Mouse (Mus musculus): ENCODE data around the gene Elk1. TPM values are rescaled to one million over a fixed set of nuclear protein-coding genes. Genes with fewer than 3 reads are reported as not detected.
A peak's percentile ranks its signal among the peaks of the same experiment; 100 is the strongest.

Gene Elk1
- 11.0 and 12.4 TPM in 2 replicates for polyA plus RNA-seq (2014; fragmentation: Nextera tagmentation; extraction: Ambion mirVana)

GRCm38 (mm10) chrX:20950191-20950880 is at the start of gene Elk1:
TSS of gene Elk1 (minus strand) at chrX:20950608.
- Histone ChIP-seq H3K9ac (ENCODE audit: low read length) (peak within 1 kb of the TSS; percentile 68), H3K36me3 (ENCODE audit: control insufficient read depth, insufficient read depth, low read length) (no peaks in the 10 kb centered on the region), H3K4me1 (ENCODE audit: control insufficient read depth, insufficient read depth, low read length) (no peaks in the 10 kb centered on the region), H3K4me3 (ENCODE audit: low read depth, low read length) (peak within 1 kb of the TSS; percentile 49), H3K4me2 (ENCODE audit: low read length) (peak within 1 kb of the TSS; percentile 52), H3K27ac (ENCODE audit: low read depth, low read length) (peak within 1 kb of the TSS; percentile 66; the same call in 1 of the 2 replicates), H3K9me3 (replicated peaks; ENCODE audit: control insufficient read depth, low read length) (no peaks in the 10 kb centered on the region), H3K27me3 (replicated peaks; ENCODE audit: control insufficient read depth, insufficient read depth, low read length) (no peaks in the 10 kb centered on the region)
- DNase-seq (ENCODE audit: low spot score) (peak; percentile 96), ATAC-seq (peak; percentile 98)
- WGBS = 33% methylated on average over 30 of the region's 30 CpGs

DNA sequence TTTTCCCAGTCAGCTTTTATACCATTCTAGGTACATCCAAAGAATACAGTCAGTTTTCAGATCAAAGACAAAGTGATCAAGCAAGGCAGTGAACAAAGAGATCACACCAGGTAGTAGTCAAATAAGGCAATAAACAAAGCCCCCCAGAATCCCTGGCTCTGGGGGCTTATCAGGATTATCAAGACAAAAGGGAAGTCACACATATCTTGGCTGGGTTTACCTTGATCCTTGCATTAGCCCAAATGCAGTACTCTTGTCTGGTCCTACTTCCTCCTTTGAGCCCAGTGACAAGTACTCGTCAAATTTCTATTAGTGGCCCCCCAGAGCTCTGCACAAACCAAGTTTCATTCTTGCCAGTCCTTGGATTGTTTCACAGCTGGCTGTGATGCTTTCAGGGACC is 30.5 kb upstream of the Elk1 start:
- ATAC-seq (no peak), DNase-seq (ENCODE audit: low spot score) (no peak)
- no peak overlapping the region for H3K9ac ChIP-seq (ENCODE audit: low read length)
- 68% methylated on average over 1 of the region's 1 CpGs for WGBS
- no peak overlapping the region for H3K4me2 ChIP-seq (ENCODE audit: low read length)
- no peaks in the 10 kb centered on the region for H3K9me3 ChIP-seq (replicated peaks; ENCODE audit: control insufficient read depth, low read length)
- H3K4me1 ChIP-seq (ENCODE audit: control insufficient read depth, insufficient read depth, low read length) = no peaks in the 10 kb centered on the region
- H3K36me3 ChIP-seq (ENCODE audit: control insufficient read depth, insufficient read depth, low read length) = no peaks in the 10 kb centered on the region
- no peak overlapping the region for H3K27ac ChIP-seq (ENCODE audit: low read depth, low read length)
- no peaks in the 10 kb centered on the region for H3K27me3 ChIP-seq (replicated peaks; ENCODE audit: control insufficient read depth, insufficient read depth, low read length)
- no peak overlapping the region for H3K4me3 ChIP-seq (ENCODE audit: low read depth, low read length)

DNA sequence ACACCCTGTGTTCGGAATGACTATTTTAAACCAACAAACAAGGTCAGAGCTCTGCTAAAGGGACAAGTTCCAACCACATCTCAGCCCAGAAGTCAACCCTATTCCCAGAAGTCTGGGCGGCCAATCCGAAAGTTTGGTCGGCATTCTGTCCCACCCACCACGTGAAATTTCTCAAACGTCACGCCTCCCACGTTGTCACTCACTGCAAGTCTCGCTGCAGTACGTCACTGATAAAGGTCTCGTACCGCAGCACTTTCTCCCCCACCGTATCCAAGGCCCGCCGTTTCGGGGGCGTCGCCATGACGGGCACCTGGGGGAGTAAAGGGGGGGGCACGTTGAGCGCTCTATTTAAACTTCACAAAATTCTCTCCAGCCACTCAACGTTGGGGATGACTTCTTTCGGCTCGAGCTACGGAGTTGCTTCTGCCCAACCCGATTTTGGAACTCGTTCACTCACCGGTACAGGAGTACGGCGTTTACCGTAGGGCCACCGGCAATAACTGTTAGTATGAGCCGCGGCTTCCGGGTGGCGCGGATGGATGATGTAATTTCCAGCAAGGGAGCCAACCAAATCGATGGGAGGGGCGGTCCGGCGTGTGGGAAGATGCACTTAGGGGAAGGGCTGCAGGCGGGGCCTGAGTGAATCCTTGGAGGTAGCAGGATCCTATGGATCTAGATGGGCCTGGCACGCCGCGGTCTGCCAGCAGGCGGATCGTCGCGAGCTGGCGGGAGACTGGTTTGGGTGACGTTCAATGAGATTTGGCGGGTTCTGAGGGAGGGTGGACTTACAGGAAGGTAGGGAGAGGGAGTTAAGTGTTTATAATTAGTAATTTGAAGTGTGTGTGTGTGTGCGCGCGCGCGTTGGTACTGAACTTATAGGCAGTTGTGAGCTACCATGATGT is 11.3 kb upstream of the Elk1 start, which contains the start of gene Uxt:
Gene Uxt (minus strand): TSS at position 541 of the 902 bp plus-strand sequence.
- H3K4me2 ChIP-seq (ENCODE audit: low read length) = peak within 1 kb of the TSS; percentile 47
- WGBS = 29% methylated on average over 57 of the region's 57 CpGs
- DNase-seq (ENCODE audit: low spot score) (peak; percentile 92), ATAC-seq (peak; percentile 98)
- H3K9ac ChIP-seq (ENCODE audit: low read length) = peak within 1 kb of the TSS; percentile 46
- H3K36me3 ChIP-seq (ENCODE audit: control insufficient read depth, insufficient read depth, low read length) = 0 out of 2 replicates have a peak, but pooled peaks cover 5% of the 10 kb centered on the region
- peak within 1 kb of the TSS; percentile 44; the same call in 1 of the 2 replicates for H3K27ac ChIP-seq (ENCODE audit: low read depth, low read length)
- no peaks in the 10 kb centered on the region for H3K27me3 ChIP-seq (replicated peaks; ENCODE audit: control insufficient read depth, insufficient read depth, low read length)
- H3K9me3 ChIP-seq (replicated peaks; ENCODE audit: control insufficient read depth, low read length) = no peaks in the 10 kb centered on the region
- H3K4me3 ChIP-seq (ENCODE audit: low read depth, low read length) = peak within 1 kb of the TSS; percentile 45
- H3K4me1 ChIP-seq (ENCODE audit: control insufficient read depth, insufficient read depth, low read length) = no peaks in the 10 kb centered on the region

DNA sequence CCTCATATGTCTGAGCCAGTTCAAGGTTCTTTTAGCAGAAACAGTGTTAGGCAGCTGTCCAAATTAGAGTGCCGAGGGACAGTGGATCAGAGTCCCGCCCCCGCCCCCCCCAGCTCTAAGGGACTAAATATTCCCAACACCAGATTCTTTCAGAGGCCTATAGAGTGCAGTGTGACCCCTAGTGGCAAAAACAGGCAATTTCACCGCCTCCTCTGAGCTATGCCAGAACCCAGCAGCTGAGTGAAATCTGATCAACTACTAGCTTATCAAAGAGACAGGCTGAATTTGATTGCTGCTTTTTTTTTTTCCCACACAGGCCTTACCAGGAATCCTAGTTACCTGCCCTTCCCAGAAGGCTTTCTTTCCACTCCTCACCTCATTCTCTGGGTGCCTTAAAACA is 4.4 kb downstream of the Elk1 start:
- H3K9me3 ChIP-seq (replicated peaks; ENCODE audit: control insufficient read depth, low read length) = no peaks in the 10 kb centered on the region
- H3K4me1 ChIP-seq (ENCODE audit: control insufficient read depth, insufficient read depth, low read length) = no peaks in the 10 kb centered on the region
- DNase-seq (ENCODE audit: low spot score) = peak; percentile 66
- H3K4me2 ChIP-seq (ENCODE audit: low read length) = no peak overlapping the region
- H3K27me3 ChIP-seq (replicated peaks; ENCODE audit: control insufficient read depth, insufficient read depth, low read length) = no peaks in the 10 kb centered on the region
- no peak overlapping the region for H3K4me3 ChIP-seq (ENCODE audit: low read depth, low read length)
- ATAC-seq = no peak
- H3K27ac ChIP-seq (ENCODE audit: low read depth, low read length) = no peak overlapping the region
- no peaks in the 10 kb centered on the region for H3K36me3 ChIP-seq (ENCODE audit: control insufficient read depth, insufficient read depth, low read length)
- WGBS = 15% methylated on average over 4 of the region's 4 CpGs
- no peak overlapping the region for H3K9ac ChIP-seq (ENCODE audit: low read length)

DNA sequence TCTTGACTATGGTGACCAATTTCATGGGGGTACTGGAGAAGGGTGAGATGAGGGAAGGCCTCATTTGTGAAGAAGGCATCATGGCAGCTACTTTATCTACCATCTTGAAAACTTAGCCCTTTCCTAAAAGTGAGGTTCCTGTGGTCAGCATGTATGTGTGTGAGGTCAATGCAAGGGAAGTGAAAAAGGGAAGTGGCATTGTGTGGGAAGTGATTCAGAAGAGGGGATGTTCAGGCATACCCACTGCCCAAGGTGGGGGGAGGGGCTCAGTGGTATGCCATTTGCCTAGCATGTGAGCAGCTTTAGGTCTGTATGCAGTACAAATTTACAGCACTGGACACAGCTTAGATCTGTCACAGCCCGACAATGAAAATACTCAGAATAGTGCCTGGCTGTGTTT is 18.4 kb downstream of the Elk1 start:
- Histone ChIP-seq H3K27me3 (replicated peaks; ENCODE audit: control insufficient read depth, insufficient read depth, low read length) (no peaks in the 10 kb centered on the region), H3K4me1 (ENCODE audit: control insufficient read depth, insufficient read depth, low read length) (no peaks in the 10 kb centered on the region), H3K4me2 (ENCODE audit: low read length) (no peak overlapping the region), H3K36me3 (ENCODE audit: control insufficient read depth, insufficient read depth, low read length) (peaks cover 44% of the 10 kb centered on the region), H3K27ac (ENCODE audit: low read depth, low read length) (no peak overlapping the region), H3K9ac (ENCODE audit: low read length) (no peak overlapping the region), H3K9me3 (replicated peaks; ENCODE audit: control insufficient read depth, low read length) (no peaks in the 10 kb centered on the region), H3K4me3 (ENCODE audit: low read depth, low read length) (no peak overlapping the region)
- DNase-seq (ENCODE audit: low spot score) (no peak), ATAC-seq (no peak)
- WGBS = 96% methylated on average over 1 of the region's 1 CpGs

- Histone ChIP-seq H3K9ac (ENCODE audit: low read length) (no peak within 1 kb of the TSS), H3K4me1 (ENCODE audit: control insufficient read depth, insufficient read depth, low read length) (no peaks in the 10 kb centered on the region), H3K36me3 (ENCODE audit: control insufficient read depth, insufficient read depth, low read length) (peaks cover 47% of the 10 kb centered on the region), H3K4me3 (ENCODE audit: low read depth, low read length) (no peak within 1 kb of the TSS), H3K27ac (ENCODE audit: low read depth, low read length) (no peak within 1 kb of the TSS), H3K4me2 (ENCODE audit: low read length) (no peak within 1 kb of the TSS), H3K27me3 (replicated peaks; ENCODE audit: control insufficient read depth, insufficient read depth, low read length) (no peaks in the 10 kb centered on the region), H3K9me3 (replicated peaks; ENCODE audit: control insufficient read depth, low read length) (no peaks in the 10 kb centered on the region)
- no peak for DNase-seq (ENCODE audit: low spot score)
- 77% methylated on average over 1 of the region's 1 CpGs for WGBS
- no peak for ATAC-seq
Observed at GRCm38 (mm10) chrX:20931364-20931763, 19.0 kb downstream of the Elk1 start, which contains the start of gene Cfp. TSS of gene Cfp (minus strand) at chrX:20931555.

DNA sequence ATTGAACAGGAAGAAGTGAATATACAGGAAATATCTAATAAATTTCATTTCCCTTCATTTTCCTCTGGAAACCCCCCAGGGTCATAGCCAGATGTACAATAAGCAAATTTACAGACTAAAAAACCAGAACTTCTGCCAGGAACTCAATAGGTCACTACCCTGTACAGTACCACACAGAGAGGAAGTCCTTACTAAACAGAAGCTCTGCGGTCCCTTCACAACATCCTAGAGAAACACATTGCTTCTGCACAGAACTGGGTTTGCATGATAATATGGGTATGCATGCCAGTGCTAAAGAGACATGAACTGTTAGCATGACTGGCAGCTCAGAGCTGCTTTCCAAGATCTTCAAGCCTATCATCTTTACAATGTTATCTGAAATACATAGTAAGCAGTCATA is 20.5 kb downstream of the Elk1 start:
- no peak overlapping the region for H3K4me2 ChIP-seq (ENCODE audit: low read length)
- no peak for DNase-seq (ENCODE audit: low spot score)
- H3K36me3 ChIP-seq (ENCODE audit: control insufficient read depth, insufficient read depth, low read length) = peaks cover 32% of the 10 kb centered on the region
- no peaks in the 10 kb centered on the region for H3K9me3 ChIP-seq (replicated peaks; ENCODE audit: control insufficient read depth, low read length)
- H3K4me1 ChIP-seq (ENCODE audit: control insufficient read depth, insufficient read depth, low read length) = no peaks in the 10 kb centered on the region
- no peak for ATAC-seq
- no peak overlapping the region for H3K4me3 ChIP-seq (ENCODE audit: low read depth, low read length)
- H3K9ac ChIP-seq (ENCODE audit: low read length) = no peak overlapping the region
- H3K27ac ChIP-seq (ENCODE audit: low read depth, low read length) = no peak overlapping the region
- H3K27me3 ChIP-seq (replicated peaks; ENCODE audit: control insufficient read depth, insufficient read depth, low read length) = no peaks in the 10 kb centered on the region
- WGBS = 88% methylated on average over 1 of the region's 1 CpGs

- ATAC-seq = no peak
- Histone ChIP-seq H3K4me1 (ENCODE audit: control insufficient read depth, insufficient read depth, low read length) (no peaks in the 10 kb centered on the region), H3K36me3 (ENCODE audit: control insufficient read depth, insufficient read depth, low read length) (peaks cover 20% of the 10 kb centered on the region; the same call in 1 of the 2 replicates)
Observed at GRCm38 (mm10) chrX:20924976-20925375, 25.4 kb downstream of the Elk1 start.

More at GRCm38 (mm10) chrX:20924976-20925375, 25.4 kb downstream of the Elk1 start:
- Histone ChIP-seq H3K4me2 (ENCODE audit: low read length) (no peak overlapping the region), H3K27me3 (replicated peaks; ENCODE audit: control insufficient read depth, insufficient read depth, low read length) (no peaks in the 10 kb centered on the region), H3K4me3 (ENCODE audit: low read depth, low read length) (no peak overlapping the region), H3K9ac (ENCODE audit: low read length) (no peak overlapping the region), H3K27ac (ENCODE audit: low read depth, low read length) (no peak overlapping the region), H3K9me3 (replicated peaks; ENCODE audit: control insufficient read depth, low read length) (no peaks in the 10 kb centered on the region)
- no peak for DNase-seq (ENCODE audit: low spot score)
